Mouse (Mus musculus) layer of hippocampus, postnatal 36 days (tissue): ENCODE results near the gene Poc1a. TPM values are rescaled to one million over a fixed set of nuclear protein-coding genes. Genes with fewer than 3 reads are reported as not detected.

Source experiments
- DNase-seq, 2 experiments: peaks; one replicate each; pipeline ENCODE4 v3.0.0; 2022
- total RNA-seq, 2 experiments: library from RNA; stranded (reverse); gene quantifications; 2 replicates each; pipeline ENCODE4 v1.2.3; 2021

The Poc1a gene
- total RNA-seq, 2 experiments from 2014 or later = 10.6 to 12.2 TPM

DNA sequence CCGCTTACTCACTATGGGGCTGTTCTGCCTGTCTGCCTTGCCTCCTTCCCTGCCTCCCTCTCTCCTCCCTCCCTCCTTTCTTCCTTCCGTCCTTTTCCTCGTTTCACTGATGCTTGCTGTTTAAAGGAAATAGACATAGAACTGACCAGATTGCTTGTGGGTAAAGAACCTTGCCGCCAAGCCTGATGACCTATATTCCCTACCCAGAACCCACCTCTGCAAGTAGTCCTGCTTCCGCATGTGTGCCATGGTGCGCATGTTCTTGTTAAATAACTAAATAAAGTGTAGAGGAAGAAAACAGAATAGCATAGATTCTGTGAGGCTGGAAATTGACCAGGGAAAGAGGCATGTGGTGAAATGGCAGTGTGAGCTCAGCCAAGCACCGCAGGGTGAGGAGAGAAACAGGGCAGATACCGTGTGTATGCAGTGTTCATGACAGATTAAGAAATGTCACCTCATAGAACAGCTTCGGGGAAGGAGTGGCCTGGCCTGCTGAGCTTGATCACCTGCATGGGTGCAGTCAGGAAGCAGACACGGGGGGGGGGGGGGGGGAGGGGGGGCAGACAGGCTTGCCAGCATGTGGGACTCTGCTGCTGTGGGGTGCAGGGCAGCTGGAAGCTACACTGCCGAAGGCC lies 20.7 kb downstream of the Poc1a start:
- DNase-seq = no peak

DNA sequence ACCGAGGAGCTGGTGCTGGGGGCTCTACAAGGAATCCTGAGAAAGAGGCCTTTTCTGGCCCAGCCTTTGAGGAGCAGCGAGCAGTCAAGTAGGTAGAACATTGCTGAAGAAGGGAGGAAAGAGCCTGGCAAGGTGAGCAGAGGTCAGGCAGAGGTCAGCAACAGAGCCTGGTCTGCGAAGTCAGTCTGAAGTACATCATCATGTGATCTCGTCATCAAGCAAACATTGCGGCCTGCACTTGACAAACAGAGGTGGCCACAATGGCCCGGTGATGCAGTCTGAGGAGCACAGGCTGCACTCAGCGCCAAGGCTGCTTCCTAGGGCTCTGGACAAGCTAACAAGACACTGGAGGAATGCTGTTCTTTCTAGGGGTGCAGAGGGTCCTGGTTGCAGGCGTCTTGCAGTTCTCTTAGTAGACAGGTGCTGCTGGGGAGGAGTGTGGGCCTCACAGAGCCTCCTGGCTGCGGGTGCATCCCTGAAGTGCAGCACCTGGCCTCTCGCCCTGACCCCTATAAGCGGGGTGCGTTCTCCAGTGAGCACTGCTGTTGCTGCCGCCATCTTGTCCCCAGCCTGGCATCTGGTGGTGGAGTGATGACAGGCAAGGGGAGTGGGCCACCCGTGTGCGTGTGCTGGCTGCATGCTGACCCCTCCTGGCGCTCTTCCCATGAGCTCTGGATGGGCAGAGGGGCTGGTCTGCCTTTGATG lies 21.7 kb downstream of the Poc1a start:
- no peak for DNase-seq

DNA sequence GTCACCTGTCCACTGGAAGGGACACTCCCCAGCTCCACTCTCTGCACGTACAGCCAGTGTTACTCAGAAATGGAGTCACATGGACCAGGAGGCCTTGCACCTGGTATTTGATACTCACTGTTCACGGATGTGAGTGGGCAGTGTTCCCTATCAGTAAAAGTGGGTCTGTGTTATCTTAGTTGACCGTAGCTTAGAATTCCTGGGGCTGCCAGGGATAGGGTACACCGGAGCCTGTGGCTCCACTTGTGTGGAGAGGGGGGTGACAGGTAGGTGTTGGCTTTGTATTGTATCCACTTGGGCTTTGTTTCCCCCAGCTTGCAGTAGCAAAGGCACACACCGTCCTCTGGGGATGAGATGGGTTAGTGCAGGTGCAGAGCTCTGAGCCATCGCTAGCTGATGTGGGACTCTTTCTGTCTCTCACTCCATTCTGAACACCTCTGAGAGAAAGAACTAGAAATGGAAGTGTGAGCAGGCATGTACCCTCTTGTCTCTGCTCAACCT lies 22.6 kb downstream of the Poc1a start:
- DNase-seq = no peak

DNA sequence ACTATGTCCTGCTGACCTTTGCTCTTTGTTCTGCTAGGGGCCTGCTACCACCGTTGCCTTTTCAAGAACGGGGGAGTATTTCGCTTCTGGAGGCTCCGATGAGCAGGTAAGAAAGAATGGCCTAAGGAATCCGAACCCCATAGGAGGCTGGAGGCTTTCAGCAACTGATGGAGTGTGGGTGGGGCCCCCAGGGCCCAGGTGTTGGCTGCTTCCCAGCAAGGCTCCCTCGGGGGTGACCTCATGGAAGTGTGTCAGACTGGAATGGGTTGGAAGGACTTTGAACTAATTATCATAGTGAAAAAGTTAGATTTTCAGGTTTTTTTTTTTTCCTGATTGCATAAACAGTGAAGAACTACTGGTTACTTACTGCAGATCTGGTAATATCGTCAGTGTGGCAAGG lies 24.4 kb downstream of the Poc1a start:
- no peak for DNase-seq

DNA sequence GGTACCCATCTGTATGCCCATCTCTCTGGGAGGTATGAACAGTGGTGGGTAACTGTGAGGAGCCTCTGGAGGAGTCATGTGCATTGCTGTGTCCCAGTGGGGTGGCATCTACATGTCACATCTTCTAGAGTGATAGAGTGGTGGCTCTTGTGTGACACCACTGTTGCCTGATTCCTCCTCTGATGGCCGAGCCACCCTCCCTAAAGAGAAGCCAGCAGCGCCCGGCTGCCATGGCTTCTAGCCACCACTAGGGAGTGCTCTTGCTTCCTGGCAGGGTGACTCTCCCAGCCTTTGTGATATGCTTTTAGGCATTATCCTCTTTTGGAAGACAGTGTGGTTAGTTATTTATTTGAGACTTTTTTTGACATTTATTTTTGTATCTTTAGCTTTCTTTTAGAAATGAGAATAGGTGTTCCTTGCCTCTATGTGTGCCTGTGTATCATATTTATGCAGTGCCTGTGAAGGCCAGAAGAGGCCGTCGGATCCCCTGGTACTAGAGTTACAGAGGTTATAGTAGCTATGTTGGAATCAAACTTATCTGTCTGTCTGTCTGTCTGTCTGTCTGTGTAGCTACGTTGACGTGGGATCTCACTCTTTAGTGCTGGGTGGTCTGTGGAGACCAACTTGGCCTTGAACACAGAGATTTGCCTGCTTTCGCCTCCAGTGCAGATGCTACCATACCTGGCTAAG lies 25.9 kb downstream of the Poc1a start:
- DNase-seq = peak; percentile 77 to 80

DNA sequence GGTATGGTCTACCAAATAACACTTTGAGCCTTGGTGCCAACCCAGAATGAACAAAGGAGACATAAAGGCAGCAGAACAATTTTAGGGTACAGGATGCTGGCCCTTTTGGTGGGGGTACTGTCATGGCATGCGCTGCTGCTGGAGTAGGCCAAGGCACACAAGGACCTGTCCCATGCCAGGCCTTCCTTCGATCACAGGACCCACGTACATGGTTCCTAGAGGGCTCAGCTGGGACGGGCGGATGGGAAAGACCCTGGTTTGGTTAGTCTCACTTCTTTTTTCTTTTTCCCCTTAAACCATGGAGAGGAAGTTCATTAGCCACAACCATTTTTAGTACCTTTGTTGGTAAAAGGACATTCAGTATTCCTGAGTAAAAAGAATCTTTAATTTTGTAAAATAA lies 27.3 kb downstream of the Poc1a start:
- no peak for DNase-seq

DNA sequence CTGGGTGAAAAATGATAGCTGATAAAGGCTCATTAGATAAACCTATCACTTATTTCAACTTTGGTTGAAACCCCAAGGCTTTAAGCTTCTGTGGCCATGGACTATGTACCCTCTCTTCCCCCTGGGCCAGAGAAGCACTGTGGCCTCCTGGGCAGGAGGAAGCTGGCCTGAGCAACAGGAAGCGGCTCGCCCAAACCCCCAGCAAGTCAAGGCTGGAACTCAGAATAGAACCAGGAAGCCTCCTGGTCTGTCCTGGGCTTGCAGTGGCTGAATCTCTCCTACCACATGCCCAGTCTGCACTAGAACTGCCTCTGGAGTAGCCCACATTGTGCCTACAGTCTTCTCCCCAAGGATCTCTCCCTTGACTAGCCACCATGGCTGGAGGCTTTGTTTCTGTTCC lies 27.7 kb downstream of the Poc1a start:
- DNase-seq = no peak

DNA sequence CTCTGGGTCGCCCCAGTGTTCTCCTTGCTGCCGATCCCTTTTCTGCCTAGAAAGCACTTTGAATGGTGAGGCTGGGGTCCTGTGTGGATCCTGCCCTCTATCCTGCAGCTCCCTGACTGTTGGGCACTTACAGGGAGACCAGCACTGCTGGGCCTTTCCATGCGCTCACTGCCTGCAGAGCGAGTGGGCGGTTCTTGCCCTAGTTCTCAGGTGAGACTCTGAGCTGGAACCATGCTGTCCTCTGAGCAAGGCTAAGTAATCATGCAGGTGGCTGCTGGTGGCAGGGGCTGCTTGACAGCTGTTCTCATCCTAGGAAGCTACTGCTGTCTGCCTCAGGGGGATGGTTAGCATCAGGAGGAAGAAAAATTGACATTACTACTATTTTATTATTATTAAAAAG lies 28.1 kb downstream of the Poc1a start:
- DNase-seq = no peak

DNA sequence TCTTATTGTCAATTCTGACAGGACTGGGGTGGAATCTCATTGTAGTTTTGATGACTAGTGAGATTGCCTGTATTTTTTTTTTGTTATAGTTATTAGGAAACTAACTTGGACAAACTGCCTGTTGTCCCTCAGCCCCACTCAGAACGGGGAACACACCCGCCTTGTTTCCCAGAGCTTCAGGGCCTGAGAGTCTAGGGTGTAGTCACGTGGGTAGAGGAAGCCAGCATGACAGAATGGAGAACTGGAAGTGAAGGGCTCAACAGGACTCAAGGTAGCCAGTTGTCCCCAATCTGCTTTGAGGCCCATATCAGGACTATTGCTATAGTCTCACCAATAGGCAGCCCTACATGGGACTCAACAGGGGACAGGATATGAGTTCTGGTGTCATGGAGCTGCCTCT lies 29.0 kb downstream of the Poc1a start:
- no peak for DNase-seq

DNA sequence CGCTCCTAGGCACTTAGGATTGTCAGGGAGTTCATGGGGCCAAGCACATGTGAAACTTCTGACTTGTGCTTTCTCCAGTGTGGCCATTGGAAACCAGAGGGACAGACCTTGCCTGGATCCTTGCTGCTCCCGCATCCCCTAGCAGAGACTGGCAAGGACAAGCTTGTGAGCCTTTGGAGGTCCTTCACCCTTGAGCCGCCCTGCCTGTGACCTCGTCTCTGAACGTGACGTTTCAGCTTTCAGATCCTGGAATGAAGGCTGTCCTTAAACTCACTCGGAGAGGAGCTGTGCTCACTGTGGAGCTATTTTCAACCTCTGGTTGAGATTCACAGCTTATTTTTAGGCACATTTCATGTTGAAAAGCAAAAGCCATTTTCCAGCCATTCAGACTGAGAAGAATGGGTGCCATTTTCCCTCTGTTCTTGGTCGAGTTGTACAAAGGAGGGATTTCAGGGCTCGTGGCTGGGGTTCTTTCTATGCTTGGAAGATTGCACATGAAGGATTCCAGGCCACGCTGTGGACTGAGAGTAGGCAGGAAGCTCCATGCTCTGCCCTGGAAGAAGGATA lies 30.8 kb downstream of the Poc1a start:
- DNase-seq = no peak

DNA sequence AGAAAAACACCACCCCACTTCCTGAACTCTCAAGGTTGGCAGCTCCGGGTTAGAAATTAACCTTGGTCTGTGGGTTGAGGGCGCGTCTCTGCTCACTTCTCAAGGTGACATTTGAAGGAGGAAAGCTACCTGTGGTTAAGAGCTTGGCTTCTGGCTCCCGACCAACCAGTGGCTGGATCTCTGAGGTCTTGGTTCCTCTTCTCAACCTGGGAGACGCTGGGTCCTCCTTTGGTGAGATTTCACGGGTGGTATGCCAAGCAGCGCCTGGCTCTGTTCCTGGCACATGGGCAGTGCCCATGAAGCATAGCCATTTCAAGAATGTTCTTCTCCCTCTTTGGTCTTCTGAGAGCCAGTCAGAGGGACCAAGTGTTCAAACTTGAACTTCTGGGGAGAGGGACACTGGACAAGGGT lies 32.1 kb downstream of the Poc1a start:
- DNase-seq = no peak

DNA sequence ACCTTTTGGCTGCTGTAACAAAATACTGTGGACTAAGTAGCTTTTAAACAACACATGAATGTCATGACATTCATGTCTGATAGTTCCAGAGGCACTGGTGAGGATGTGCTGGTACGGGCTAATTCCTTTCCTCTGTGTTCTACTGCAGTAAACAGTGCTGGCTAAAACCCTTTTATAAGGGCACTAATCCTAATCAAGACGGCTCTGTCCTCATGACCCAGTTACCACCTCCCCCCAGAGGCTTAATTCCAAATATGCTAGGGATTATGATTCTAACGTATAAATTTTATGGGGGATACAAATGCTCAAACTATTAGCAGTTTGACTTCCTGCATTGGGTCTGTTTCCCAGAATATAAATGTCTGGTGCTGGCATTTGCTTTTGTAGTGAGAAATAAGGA lies 33.3 kb downstream of the Poc1a start:
- DNase-seq = no peak

DNA sequence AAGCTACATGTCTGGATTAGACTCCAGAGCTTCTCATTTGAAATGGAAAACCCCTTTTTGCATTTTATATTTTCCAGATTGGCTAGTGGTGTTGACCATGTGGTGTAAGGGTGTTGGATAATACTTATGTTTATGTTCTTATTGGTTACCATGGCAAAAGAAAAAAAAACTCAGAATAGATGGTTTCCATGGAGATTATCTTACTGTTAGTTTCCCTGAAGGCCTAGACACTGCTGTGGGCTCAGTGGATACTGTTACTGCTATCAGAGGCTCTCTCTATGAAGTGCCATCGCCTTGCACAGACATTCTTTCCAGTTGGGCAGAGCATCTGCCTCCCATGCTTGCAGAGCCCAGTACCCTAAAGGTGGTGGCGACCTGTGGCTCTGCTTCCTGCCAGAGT lies 37.2 kb downstream of the Poc1a start:
- DNase-seq = no peak

DNA sequence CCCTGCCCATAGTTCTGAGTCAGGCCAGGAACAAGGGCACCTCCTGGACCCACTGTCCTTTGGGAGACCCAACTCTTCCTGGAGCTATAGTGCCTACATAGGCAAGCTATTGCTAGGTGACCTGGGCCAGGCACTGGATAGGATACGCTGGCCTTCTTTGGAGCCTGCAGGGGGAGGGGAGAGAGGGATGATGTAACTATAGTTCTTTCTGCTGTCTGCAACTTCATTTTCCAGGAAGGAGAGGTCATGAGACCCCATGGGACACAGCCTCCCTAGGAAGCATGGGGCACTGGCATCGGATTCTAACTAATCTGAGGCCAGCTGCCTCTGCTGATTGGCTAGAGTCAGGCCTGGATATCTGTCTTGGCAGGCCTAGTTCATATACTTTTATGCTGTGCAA lies 38.2 kb downstream of the Poc1a start:
- no peak for DNase-seq

DNA sequence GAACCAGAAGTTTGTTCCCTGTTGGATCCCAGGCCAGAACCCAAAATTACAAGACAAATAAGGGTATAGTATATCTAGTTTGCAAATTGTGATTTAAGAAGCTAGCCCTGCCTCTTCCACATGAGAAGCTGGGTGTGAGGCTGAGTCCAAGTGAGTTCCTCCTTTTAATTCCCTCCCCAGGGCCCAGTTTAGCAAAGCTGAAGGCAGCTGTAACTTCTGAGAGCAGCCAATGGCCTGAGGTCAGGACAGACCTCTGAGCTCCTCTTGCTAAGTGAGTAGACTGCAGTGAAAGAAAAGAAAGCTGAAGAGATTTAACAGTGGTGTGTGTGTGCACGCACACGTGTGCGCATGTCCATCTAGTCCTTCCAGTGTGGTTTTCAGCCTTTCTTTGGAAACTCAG lies 41.6 kb downstream of the Poc1a start:
- no peak for DNase-seq

DNA sequence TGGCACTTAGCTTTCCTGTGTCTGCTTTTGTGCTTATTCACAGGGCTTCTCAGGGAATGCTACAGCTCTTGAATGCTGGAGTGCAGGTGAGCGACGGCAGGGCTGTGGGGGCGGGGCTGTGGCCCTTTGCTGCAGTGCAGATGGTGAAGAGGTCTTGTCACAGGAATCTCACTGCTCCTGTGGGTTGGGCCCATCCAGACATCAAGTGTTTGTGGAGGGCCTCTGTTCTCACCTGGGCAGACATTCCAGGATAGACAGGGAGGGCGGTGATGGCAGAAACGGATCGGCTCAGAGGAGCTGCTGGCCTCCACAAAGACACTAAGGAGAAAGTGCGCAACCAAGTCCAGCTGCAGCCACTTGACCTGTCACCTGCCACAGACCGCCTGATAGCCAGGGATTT lies 45.4 kb downstream of the Poc1a start:
- DNase-seq = no peak

DNA sequence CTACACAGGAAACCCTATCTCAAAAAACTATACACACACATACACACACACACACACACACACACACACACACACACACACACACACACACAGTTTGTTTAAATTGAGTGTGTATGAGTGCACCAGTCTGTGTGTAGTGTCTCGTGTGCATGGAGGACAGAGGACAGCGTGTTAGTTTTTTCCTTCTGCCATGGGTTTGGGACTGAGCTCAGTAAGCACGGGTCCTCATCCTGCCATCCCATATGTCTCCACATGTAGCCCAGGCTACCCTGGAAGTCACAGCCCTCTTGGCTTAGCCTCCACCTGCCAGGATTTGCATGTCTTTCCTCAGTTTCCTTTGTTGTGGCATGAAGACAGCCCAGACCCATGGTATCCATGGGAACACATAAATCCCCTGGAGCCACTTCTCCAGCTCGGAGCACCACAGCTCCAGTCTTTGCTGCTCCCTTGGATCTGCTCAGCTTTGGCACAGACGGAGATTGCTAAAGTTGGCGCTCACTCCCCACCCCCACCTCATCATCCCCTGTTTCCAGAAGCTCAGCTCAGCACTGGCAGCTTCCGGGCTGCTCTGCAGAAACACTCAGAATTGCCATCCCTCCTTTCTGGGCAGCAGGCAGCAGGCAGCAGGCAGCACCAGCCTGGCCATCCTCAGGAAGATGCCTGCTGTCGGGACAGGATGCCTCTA lies 46.4 kb downstream of the Poc1a start:
- DNase-seq = peak; percentile 60 to 61

DNA sequence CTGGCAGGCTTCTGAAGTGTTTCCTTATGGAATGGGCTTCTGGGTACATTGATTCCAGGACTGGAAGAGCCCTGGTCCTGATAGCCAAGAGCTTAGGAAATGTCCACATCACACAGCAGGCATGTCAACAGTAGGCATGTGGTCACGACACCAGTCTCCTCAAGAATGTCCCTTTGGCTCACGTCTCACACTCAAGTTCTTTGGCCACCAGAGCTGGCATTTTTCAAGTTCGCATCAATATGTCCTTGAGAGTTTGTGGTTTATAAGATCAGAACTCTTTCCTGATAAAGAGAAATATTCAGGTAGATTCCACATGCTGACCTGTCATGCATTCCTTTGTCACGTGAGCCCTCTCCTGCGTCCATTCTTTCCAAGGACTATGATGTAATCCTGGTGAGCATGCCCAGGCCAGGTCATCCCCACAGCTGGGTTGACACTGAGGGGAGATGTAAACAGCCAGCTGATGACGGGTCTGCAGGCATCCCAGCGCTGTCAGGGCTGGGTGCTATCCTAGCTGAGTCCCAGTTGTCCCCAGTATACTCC lies 47.3 kb downstream of the Poc1a start:
- DNase-seq = no peak

DNA sequence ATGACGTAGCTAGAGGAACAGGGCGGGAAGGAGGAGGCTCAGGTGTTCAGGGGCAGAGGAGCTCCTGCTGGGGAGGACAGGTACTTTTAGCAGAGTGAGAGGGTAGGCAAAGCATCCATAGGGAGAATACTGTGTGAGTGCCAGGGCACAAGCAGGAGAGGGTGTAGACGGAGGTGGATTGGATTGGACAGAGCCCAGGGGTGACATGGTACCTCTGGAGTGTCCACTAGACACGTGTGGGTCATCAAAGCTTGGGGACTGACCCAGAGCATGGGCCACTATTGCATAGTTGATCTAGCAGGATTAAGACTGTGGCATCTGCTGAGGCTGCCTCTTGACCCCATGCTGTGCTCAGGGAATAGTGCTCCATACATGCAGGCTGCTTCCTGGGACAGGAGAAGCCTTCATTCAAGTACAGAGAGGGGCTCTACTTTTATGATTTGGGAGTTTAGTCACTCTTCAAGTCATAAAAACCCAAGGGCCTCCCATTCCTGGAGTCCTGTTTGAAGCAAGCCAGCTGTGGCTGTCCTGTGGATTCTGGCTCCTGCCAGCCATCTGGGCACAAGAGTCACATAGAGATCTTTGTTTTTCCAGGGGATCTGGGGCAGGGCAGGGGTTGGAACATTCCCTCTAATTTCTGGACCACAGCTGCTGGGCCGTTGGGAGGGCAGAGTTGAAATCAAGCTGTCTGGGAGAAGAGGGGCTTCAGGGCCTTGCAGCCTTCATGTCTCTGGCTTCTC lies 48.1 kb downstream of the Poc1a start:
- DNase-seq = no peak

DNA sequence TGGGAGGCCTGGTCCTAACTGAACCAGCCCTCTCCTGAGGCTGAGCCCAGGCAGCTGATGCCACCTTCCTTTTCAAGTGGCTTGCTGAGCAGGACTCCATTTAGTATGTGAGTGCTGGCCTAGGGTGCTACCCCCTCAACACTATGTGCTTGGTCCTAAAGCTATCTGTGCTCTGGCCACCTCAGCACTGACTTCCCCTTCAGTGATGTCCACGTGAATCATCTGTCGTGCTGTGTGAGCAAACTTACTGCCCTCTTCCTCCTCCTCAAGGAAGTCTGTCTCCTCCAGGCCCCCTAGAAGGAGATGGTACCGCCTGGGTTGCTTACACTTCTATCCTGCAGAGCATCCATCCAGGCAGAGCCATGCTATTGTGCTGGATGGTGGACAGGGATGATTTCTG lies 51.9 kb downstream of the Poc1a start:
- DNase-seq = no peak

DNA sequence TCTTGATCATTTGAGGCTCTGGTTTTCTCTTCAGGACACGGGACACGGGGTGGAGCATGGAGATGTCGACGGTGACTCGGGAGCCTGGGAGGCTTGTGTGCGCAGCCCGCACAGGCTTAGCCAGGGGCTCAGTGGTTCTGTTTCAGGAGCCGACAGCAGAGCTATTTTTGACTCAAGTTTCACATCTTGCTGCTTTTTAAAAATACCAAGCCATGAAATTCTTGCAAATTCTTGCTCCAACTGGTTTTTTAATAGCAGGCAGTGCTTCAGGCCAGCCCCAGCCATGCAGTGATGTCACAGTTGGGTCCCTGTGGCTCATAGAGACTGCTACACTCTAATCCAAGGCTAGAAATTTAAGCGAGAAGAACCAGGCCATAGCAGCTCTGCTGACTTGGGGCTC lies 56.8 kb downstream of the Poc1a start:
- DNase-seq = no peak
